Mouse (Mus musculus): ENCODE measurements around the gene Mgat4c. TPM values are rescaled to one million over a fixed set of nuclear protein-coding genes. Genes with fewer than 3 reads are reported as not detected.

Gene Mgat4c
- polyA plus RNA-seq, 1 experiment: not detected

DNA sequence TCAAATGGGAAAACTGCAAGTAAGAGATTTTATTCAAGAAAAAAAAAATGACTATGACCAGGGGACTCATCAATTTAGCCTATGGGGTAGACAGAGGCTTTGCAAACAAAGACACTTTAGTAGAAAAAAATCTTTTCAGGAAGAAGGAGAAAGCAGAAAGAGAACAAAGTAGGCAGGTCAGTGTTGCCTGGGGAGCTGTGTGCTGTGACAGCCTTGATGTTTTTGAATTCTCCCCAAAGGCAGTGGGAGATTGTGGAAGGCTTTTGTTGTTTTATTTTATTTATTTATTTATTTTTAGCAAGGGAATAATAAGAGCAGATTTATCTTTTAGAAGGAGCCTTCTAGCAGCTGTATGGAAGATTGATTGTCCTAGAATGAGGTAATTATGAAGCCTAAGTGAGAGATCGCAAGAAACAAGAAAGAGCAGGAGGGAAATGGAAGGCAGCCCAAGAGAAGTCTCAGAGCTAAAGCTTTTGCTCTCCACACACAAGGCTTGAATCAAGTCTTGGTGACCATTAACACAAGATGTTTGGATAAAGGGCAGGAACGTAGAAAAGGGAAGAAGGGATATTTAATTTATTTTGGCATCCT is 375.8 kb downstream of the Mgat4c start:
- H3K36me3 ChIP-seq (ENCODE audit: control insufficient read depth, insufficient read depth): no peaks in the 10 kb centered on the region
- H3K79me2 ChIP-seq (ENCODE audit: control insufficient read depth, insufficient read depth): no peaks in the 10 kb centered on the region
- H3K4me2 ChIP-seq (ENCODE audit: low read depth): no peak overlapping the region
- TF ChIP-seq MAX (IDR thresholded peaks at IDR 0.05; ENCODE audit: low read depth) (no peak), POLR2A (IDR thresholded peaks at IDR 0.05; ENCODE audit: insufficient read length, low read depth) (no peak), USF1 (IDR thresholded peaks at IDR 0.05; ENCODE audit: low read depth) (no peak), SRF (IDR thresholded peaks at IDR 0.05; ENCODE audit: control insufficient read depth, insufficient read length, low read depth) (no peak), TCF3 (IDR thresholded peaks at IDR 0.05; ENCODE audit: insufficient read length, low read depth) (no peak), MYOG (IDR thresholded peaks at IDR 0.05; ENCODE audit: control insufficient read depth in 1 of 3, insufficient read depth in 1 of 3, insufficient read length in 2 of 3, low read depth in 2 of 3) (no peak), MYOD1 (IDR thresholded peaks at IDR 0.05; ENCODE audit: control insufficient read depth in 1 of 3, insufficient read length in 2 of 3, low read depth in 2 of 3) (no peak), CEBPB (IDR thresholded peaks at IDR 0.05; ENCODE audit: insufficient read depth, poor library complexity, severe bottlenecking) (no peak), POLR2AphosphoS2 (IDR thresholded peaks at IDR 0.05; ENCODE audit: insufficient read length, low read depth) (no peak), TCF12 (IDR thresholded peaks at IDR 0.05; ENCODE audit: insufficient read depth, poor library complexity, severe bottlenecking) (no peak)
- H3K27me3 ChIP-seq (ENCODE audit: control insufficient read depth, insufficient read depth, insufficient read length): no peaks in the 10 kb centered on the region
- H3ac ChIP-seq (ENCODE audit: control insufficient read depth, insufficient read length): no peak overlapping the region
- H3K4me3 ChIP-seq: no peak overlapping the region

DNA sequence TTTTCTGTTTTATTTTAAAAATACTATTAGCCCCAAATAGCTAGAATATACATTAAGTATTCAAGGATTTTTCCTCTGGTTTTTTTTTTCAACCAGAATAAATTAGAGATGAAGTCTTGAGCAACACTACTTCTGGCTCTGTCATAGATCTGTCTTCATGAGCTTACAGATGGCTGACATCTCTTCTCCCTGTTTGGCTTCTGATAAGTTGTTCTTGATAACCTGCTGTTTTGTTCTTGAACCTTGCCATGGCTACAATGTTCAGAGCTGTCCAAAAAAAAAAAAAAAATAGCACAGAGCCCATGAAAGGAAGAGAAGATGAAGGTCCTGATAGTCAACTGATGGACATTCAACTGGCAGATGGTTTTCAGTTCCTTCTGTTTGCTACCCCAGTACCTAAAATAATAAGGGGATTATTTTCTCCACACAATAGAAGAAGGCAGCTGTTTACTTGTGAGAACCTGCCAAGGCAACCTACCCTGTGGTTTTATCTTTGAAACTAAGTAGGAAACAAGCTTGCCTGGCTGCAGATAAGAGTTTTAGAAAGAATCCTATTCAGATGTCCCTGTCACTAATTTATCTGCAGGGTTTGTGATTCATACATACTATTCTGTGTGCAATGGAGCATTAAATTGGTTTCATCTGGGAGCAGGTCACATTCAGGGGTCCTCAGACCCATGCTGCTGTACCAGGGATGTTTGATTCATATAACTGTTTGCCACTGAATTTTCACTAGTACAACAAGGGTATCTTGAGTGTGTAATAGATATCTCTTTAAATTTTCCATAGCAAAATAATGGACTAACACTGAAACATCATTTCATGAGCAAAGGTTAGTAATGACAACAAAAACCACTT is 393.5 kb downstream of the Mgat4c start:
- no peaks in the 10 kb centered on the region for H3K36me3 ChIP-seq (ENCODE audit: control insufficient read depth, insufficient read depth)
- H3K4me2 ChIP-seq (ENCODE audit: low read depth): no peak overlapping the region
- TF ChIP-seq POLR2AphosphoS2 (IDR thresholded peaks at IDR 0.05; ENCODE audit: insufficient read length, low read depth) (no peak), REST (IDR thresholded peaks at IDR 0.05; ENCODE audit: insufficient read depth, insufficient read length) (no peak), E2F4 (IDR thresholded peaks at IDR 0.05; ENCODE audit: insufficient read depth) (no peak), TCF3 (IDR thresholded peaks at IDR 0.05; ENCODE audit: insufficient read length, low read depth) (no peak), MAX (IDR thresholded peaks at IDR 0.05; ENCODE audit: low read depth) (no peak), CEBPB (IDR thresholded peaks at IDR 0.05; ENCODE audit: insufficient read depth, poor library complexity, severe bottlenecking) (no peak), MYOG (IDR thresholded peaks at IDR 0.05; ENCODE audit: control insufficient read depth in 1 of 3, insufficient read depth in 1 of 3, insufficient read length in 2 of 3, low read depth in 2 of 3) (no peak), TCF12 (IDR thresholded peaks at IDR 0.05; ENCODE audit: insufficient read depth, poor library complexity, severe bottlenecking) (no peak), MYOD1 (IDR thresholded peaks at IDR 0.05; ENCODE audit: control insufficient read depth in 1 of 3, insufficient read length in 2 of 3, low read depth in 2 of 3) (no peak), POLR2A (IDR thresholded peaks at IDR 0.05; ENCODE audit: insufficient read length, low read depth) (no peak), USF1 (IDR thresholded peaks at IDR 0.05; ENCODE audit: low read depth) (no peak), SRF (IDR thresholded peaks at IDR 0.05; ENCODE audit: control insufficient read depth, insufficient read length, low read depth) (no peak)
- H3K27me3 ChIP-seq (ENCODE audit: control insufficient read depth, insufficient read depth, insufficient read length): no peaks in the 10 kb centered on the region
- no peak overlapping the region for H3ac ChIP-seq (ENCODE audit: control insufficient read depth, insufficient read length)
- no peaks in the 10 kb centered on the region for H3K79me2 ChIP-seq (ENCODE audit: control insufficient read depth, insufficient read depth)
- no peak overlapping the region for H3K4me3 ChIP-seq

DNA sequence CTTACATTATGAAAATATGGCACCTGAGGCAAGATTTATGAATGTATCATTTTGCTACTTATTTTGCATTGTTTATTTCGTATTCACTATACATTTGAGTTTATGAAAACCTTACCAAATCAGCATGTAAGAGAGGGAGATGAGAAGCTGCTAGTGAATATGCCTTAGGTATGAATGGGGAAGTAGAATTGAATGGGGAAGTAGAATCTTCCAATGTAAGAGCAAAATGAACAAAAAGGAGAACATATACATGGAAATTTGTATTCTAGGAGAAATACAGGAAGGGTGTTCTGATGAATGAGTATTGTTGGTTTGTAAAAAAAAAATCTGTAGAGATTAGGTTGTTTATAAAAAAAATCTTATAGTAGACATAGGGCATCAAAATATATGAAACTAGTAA is 441.9 kb downstream of the Mgat4c start:
- Histone ChIP-seq H3K4me2 (ENCODE audit: low read depth) (no peak overlapping the region), H3K27me3 (ENCODE audit: control insufficient read depth, insufficient read depth, insufficient read length) (no peaks in the 10 kb centered on the region), H3K79me2 (ENCODE audit: control insufficient read depth, insufficient read depth) (no peaks in the 10 kb centered on the region), H3K36me3 (ENCODE audit: control insufficient read depth, insufficient read depth) (no peaks in the 10 kb centered on the region), H3ac (ENCODE audit: control insufficient read depth, insufficient read length) (no peak overlapping the region), H3K4me3 (no peak overlapping the region)
- TF ChIP-seq CEBPB (IDR thresholded peaks at IDR 0.05; ENCODE audit: insufficient read depth, poor library complexity, severe bottlenecking) (no peak), MAX (IDR thresholded peaks at IDR 0.05; ENCODE audit: low read depth) (no peak), SRF (IDR thresholded peaks at IDR 0.05; ENCODE audit: control insufficient read depth, insufficient read length, low read depth) (no peak), MYOD1 (IDR thresholded peaks at IDR 0.05; ENCODE audit: control insufficient read depth in 1 of 3, insufficient read length in 2 of 3, low read depth in 2 of 3) (no peak), POLR2A (IDR thresholded peaks at IDR 0.05; ENCODE audit: insufficient read length, low read depth) (no peak)

DNA sequence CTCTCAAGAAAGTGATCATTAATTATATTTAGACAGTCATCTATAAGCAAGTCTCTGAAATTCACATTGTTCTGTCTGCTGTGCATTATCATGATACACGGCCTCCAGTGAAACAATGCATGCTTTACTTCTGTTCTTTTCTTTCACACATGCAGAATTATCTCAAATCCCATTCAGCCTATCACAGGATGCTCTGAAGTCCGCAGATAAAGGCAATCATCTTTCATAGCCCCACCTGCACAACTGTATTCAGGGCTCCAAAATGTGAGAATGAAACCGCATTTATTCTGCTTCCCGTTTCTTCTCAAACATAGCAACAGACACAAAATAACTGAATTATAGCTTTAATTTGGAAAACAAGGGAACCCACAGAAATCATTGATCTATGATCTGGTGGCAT is 446.1 kb downstream of the Mgat4c start:
- Histone ChIP-seq H3K36me3 (ENCODE audit: control insufficient read depth, insufficient read depth) (no peaks in the 10 kb centered on the region), H3ac (ENCODE audit: control insufficient read depth, insufficient read length) (no peak overlapping the region), H3K79me2 (ENCODE audit: control insufficient read depth, insufficient read depth) (no peaks in the 10 kb centered on the region), H3K4me2 (ENCODE audit: low read depth) (no peak overlapping the region), H3K4me3 (no peak overlapping the region), H3K27me3 (ENCODE audit: control insufficient read depth, insufficient read depth, insufficient read length) (no peaks in the 10 kb centered on the region)
- no peak for TF ChIP-seq MYOG (IDR thresholded peaks at IDR 0.05; ENCODE audit: control insufficient read depth in 1 of 3, insufficient read depth in 1 of 3, insufficient read length in 2 of 3, low read depth in 2 of 3)
- TF ChIP-seq MYOD1 (IDR thresholded peaks at IDR 0.05; ENCODE audit: control insufficient read depth in 1 of 3, insufficient read length in 2 of 3, low read depth in 2 of 3): no peak
- TF ChIP-seq MAX (IDR thresholded peaks at IDR 0.05; ENCODE audit: low read depth): no peak
- no peak for TF ChIP-seq POLR2AphosphoS2 (IDR thresholded peaks at IDR 0.05; ENCODE audit: insufficient read length, low read depth)
- no peak for TF ChIP-seq USF1 (IDR thresholded peaks at IDR 0.05; ENCODE audit: low read depth)

DNA sequence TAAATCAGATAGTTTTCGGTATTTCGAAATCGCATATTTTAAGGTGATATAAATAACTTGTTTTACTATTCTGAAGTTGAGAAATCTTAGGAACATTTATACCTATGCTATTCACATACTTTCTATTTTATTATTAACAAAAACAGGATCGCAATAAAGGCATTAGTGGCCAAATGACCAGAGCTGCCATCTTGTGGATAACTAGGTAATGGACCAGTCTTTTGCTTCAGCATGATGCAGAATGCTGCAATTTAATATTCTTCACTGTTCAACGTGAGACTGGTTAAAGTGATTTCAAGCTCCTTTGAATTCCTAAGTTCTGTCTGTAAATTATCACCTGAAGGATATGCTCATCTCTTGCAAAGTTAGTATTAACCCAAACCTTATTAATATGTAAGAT is 473.6 kb downstream of the Mgat4c start:
- no peaks in the 10 kb centered on the region for H3K36me3 ChIP-seq (ENCODE audit: control insufficient read depth, insufficient read depth)
- no peak overlapping the region for H3ac ChIP-seq (ENCODE audit: control insufficient read depth, insufficient read length)
- no peak overlapping the region for H3K4me3 ChIP-seq
- TF ChIP-seq MYOD1 (IDR thresholded peaks at IDR 0.05; ENCODE audit: control insufficient read depth in 1 of 3, insufficient read length in 2 of 3, low read depth in 2 of 3) (no peak), E2F4 (IDR thresholded peaks at IDR 0.05; ENCODE audit: insufficient read depth) (no peak), POLR2AphosphoS2 (IDR thresholded peaks at IDR 0.05; ENCODE audit: insufficient read length, low read depth) (no peak), MAX (IDR thresholded peaks at IDR 0.05; ENCODE audit: low read depth) (no peak), REST (IDR thresholded peaks at IDR 0.05; ENCODE audit: insufficient read depth, insufficient read length) (no peak), TCF12 (IDR thresholded peaks at IDR 0.05; ENCODE audit: insufficient read depth, poor library complexity, severe bottlenecking) (no peak), MYOG (IDR thresholded peaks at IDR 0.05; ENCODE audit: control insufficient read depth in 1 of 3, insufficient read depth in 1 of 3, insufficient read length in 2 of 3, low read depth in 2 of 3) (no peak), POLR2A (IDR thresholded peaks at IDR 0.05; ENCODE audit: insufficient read length, low read depth) (no peak), USF1 (IDR thresholded peaks at IDR 0.05; ENCODE audit: low read depth) (no peak), TCF3 (IDR thresholded peaks at IDR 0.05; ENCODE audit: insufficient read length, low read depth) (no peak), CEBPB (IDR thresholded peaks at IDR 0.05; ENCODE audit: insufficient read depth, poor library complexity, severe bottlenecking) (no peak)
- H3K4me2 ChIP-seq (ENCODE audit: low read depth): no peak overlapping the region
- no peaks in the 10 kb centered on the region for H3K79me2 ChIP-seq (ENCODE audit: control insufficient read depth, insufficient read depth)
- H3K27me3 ChIP-seq (ENCODE audit: control insufficient read depth, insufficient read depth, insufficient read length): no peaks in the 10 kb centered on the region

Measured in myocyte (in vitro differentiated cells).